Mouse (Mus musculus) lung, postnatal 0 days (tissue): ENCODE measurements at regions not wholly inside any gene's neighbourhood (a gene's known extent, or its start where the extent isn't known, plus 50 kb on each side); places are given as distances from the start of the nearest gene placed in this dataset.

ENCODE experiments used
- ATAC-seq: fragments of 200-750 bp; cut with Nextera tagmentation; 2 replicates; pipeline ENCODE4 v1.8.0; 2017; ENCODE audit warnings: moderate library complexity
- DNase-seq: peaks from one replicate; pipeline ENCODE4 v3.0.0-alpha.2; 2016; ENCODE audit warnings: low spot score
- H3K27ac ChIP-seq: fragments of 300-500 bp; sonication (generic); 2 replicates; pipeline ENCODE4 v1.5.1; 2014; ENCODE audit warnings: antibody characterized with exemption, mild to moderate bottlenecking, low read length, mixed read lengths
- H3K27me3 ChIP-seq: fragments of 300-500 bp; sonication (generic); replicated peaks from 2 replicates; pipeline ENCODE4 v1.6.1; 2014; ENCODE audit warnings: low read length, mixed read lengths; ENCODE audit not compliant: insufficient read depth
- H3K36me3 ChIP-seq: fragments of 300-500 bp; sonication (generic); 2 replicates; pipeline ENCODE4 v1.6.1; 2014; ENCODE audit warnings: low read length, mixed read lengths; ENCODE audit not compliant: insufficient read depth
- H3K4me1 ChIP-seq: fragments of 300-500 bp; sonication (generic); 2 replicates; pipeline ENCODE4 v1.6.1; 2014; ENCODE audit warnings: antibody characterized with exemption, low read depth, low read length, mixed read lengths; ENCODE audit not compliant: insufficient read depth
- H3K4me2 ChIP-seq: fragments of 300-500 bp; sonication (generic); replicated peaks from 2 replicates; pipeline ENCODE4 v1.6.1; 2014; ENCODE audit warnings: low read depth, mild to moderate bottlenecking, low read length, moderate library complexity, mixed read lengths
- H3K4me3 ChIP-seq: fragments of 300-500 bp; sonication (generic); 2 replicates; pipeline ENCODE4 v1.5.1; 2014; ENCODE audit warnings: low read depth, low read length
- H3K9ac ChIP-seq: fragments of 300-500 bp; sonication (generic); replicated peaks from 2 replicates; pipeline ENCODE4 v1.6.1; 2014; ENCODE audit warnings: low read depth, mild to moderate bottlenecking
- H3K9me3 ChIP-seq: fragments of 300-500 bp; sonication (generic); 2 replicates; pipeline ENCODE4 v1.6.1; 2016; ENCODE audit warnings: low read length, mixed read lengths
- CTCF ChIP-seq: IDR thresholded peaks from 2 replicates; pipeline ENCODE4 v1.5.1; 2016; ENCODE audit warnings: antibody characterized with exemption, mild to moderate bottlenecking
- EP300 ChIP-seq: IDR thresholded peaks from 2 replicates; pipeline ENCODE4 v1.6.1; 2016; ENCODE audit warnings: antibody characterized with exemption, mild to moderate bottlenecking, control low read depth
- WGBS: fragments of 180-500 bp; shearing (Covaris S2); extraction: QIAGEN DNeasy Blood & Tissue Kit; methylation state at CpG from one replicate; pipeline ENCODE4 v1.1.7; 2014; 5-methylcytosine and 5-hydroxymethylcytosine counted together

GRCm38 (mm10) chr19:27513535-27513934 lies 83.9 kb upstream of the Pum3 start:
- Histone ChIP-seq H3K4me1 (no peaks in the 10 kb centered on the region), H3K27ac (no peak overlapping the region), H3K9ac (no peak overlapping the region), H3K9me3 (no peaks in the 10 kb centered on the region), H3K36me3 (no peaks in the 10 kb centered on the region), H3K27me3 (no peaks in the 10 kb centered on the region), H3K4me2 (no peak overlapping the region), H3K4me3 (no peak overlapping the region)
- DNase-seq (peak; percentile 32), ATAC-seq (no peak; the same call in 1 of the 2 replicates)
- TF ChIP-seq EP300 (no peak), CTCF (no peak)
- WGBS = 39% methylated on average over 1 of the region's 1 CpGs

- H3K4me2 ChIP-seq = no peak overlapping the region
- no peak overlapping the region for H3K9ac ChIP-seq
- DNase-seq (no peak), ATAC-seq (no peak)
- 18% methylated on average over 6 of the region's 6 CpGs for WGBS
- TF ChIP-seq EP300 (no peak), CTCF (no peak)
- H3K36me3 ChIP-seq = no peaks in the 10 kb centered on the region
- no peaks in the 10 kb centered on the region for H3K27me3 ChIP-seq
- H3K4me3 ChIP-seq = no peak overlapping the region
- H3K9me3 ChIP-seq = no peaks in the 10 kb centered on the region
- no peak overlapping the region for H3K27ac ChIP-seq
- H3K4me1 ChIP-seq = no peaks in the 10 kb centered on the region
Observed at GRCm38 (mm10) chr19:27511340-27511739, 81.7 kb upstream of the Pum3 start.

DNA sequence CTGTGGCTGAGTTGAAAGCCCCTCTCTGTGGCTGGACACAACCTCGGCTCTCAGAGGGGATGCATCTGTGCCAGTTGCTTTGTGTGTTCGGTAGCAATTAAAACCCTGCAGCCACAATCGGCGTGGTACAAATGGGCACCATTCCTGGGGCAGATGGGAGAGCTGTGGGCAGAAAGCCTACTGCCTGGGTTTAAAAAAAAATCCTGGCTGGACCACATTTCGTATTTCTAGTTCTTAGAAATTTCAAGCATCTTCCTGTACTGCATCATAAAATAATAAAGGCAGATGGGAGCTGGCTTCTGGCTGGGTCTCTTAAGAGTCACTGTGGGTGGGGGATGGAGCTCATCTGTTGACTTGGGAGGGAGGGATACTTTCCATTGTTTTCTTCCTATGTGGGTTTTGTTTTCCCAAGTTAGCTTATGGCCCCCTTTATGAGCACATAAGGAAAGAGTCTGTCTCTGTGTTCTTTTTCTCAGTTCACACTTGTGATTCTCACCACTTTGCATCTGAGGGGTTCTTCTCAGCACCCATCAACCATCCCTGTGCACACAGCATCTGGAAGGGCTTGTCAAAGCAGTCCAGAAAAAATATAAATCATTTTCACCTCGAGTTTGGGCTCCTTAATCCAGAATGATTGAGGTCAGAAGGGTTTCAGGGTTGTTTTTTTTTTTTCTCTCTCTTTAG lies 80.5 kb upstream of the Pum3 start:
- H3K4me2 ChIP-seq = no peak overlapping the region
- H3K9me3 ChIP-seq = no peaks in the 10 kb centered on the region
- no peaks in the 10 kb centered on the region for H3K27me3 ChIP-seq
- no peak overlapping the region for H3K4me3 ChIP-seq
- H3K36me3 ChIP-seq = no peaks in the 10 kb centered on the region
- ATAC-seq (no peak), DNase-seq (no peak)
- H3K9ac ChIP-seq = no peak overlapping the region
- TF ChIP-seq EP300 = no peak
- no peak for TF ChIP-seq CTCF
- H3K4me1 ChIP-seq = no peaks in the 10 kb centered on the region
- 68% methylated on average over 6 of the region's 6 CpGs for WGBS
- no peak overlapping the region for H3K27ac ChIP-seq

GRCm38 (mm10) chr19:27498278-27498677 lies 68.7 kb upstream of the Pum3 start:
- TF ChIP-seq EP300 (no peak), CTCF (no peak)
- Histone ChIP-seq H3K36me3 (no peaks in the 10 kb centered on the region), H3K9me3 (no peaks in the 10 kb centered on the region), H3K4me2 (no peak overlapping the region), H3K27ac (no peak overlapping the region), H3K9ac (no peak overlapping the region), H3K27me3 (no peaks in the 10 kb centered on the region), H3K4me1 (no peaks in the 10 kb centered on the region), H3K4me3 (no peak overlapping the region)
- ATAC-seq = no peak
- WGBS = 76% methylated on average over 4 of the region's 4 CpGs
- DNase-seq = no peak

DNA sequence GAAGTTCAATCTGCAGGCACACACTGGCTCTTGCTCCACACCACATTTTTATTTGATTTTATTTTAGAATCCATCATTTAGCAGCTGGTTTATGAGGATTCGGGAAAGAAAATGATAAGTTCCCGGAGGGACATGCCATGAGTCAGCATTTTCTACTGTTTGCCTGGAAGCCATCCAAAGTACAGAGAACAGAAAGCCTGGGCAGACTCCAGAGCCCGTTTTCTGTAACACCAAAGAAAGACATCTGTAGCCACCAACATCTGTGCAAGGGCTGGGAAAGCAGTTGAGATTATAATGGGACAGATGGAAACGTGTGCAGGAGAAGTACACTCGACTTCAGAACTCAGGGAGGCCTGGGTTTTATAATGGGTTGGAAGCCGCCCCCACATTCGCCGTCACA lies 62.8 kb upstream of the Pum3 start:
- Histone ChIP-seq H3K4me1 (no peaks in the 10 kb centered on the region), H3K9me3 (no peaks in the 10 kb centered on the region), H3K4me2 (no peak overlapping the region), H3K9ac (no peak overlapping the region), H3K27ac (no peak overlapping the region), H3K4me3 (no peak overlapping the region), H3K27me3 (no peaks in the 10 kb centered on the region), H3K36me3 (no peaks in the 10 kb centered on the region)
- TF ChIP-seq EP300 = no peak
- no peak for TF ChIP-seq CTCF
- ATAC-seq (no peak), DNase-seq (peak; percentile 42)
- 75% methylated on average over 8 of the region's 8 CpGs for WGBS

DNA sequence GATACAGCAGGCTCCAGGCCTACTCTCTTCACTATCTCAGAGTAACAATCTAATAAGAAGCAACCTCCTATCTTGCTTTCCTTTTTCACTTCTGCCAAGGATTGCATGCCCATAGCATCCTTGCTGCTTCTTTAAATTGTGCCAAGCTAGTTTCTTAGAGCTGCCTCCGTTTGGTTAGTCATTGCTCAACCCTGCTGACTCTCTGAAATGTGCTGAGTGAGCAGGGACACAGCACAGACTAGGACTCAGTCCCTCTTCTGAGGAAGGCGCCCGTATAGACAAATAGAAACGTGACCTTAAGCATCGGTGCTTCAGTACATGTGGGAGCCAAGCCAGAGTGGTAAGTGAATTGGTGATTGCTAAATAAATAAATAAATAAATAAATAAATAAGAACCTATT lies 62.2 kb upstream of the Pum3 start:
- DNase-seq (no peak), ATAC-seq (no peak)
- TF ChIP-seq CTCF (no peak), EP300 (no peak)
- H3K9ac ChIP-seq = no peak overlapping the region
- no peaks in the 10 kb centered on the region for H3K4me1 ChIP-seq
- H3K27me3 ChIP-seq = no peaks in the 10 kb centered on the region
- H3K4me3 ChIP-seq = no peak overlapping the region
- no peaks in the 10 kb centered on the region for H3K9me3 ChIP-seq
- WGBS = 68% methylated on average over 5 of the region's 5 CpGs
- H3K27ac ChIP-seq = no peak overlapping the region
- H3K36me3 ChIP-seq = no peaks in the 10 kb centered on the region
- H3K4me2 ChIP-seq = no peak overlapping the region

DNA sequence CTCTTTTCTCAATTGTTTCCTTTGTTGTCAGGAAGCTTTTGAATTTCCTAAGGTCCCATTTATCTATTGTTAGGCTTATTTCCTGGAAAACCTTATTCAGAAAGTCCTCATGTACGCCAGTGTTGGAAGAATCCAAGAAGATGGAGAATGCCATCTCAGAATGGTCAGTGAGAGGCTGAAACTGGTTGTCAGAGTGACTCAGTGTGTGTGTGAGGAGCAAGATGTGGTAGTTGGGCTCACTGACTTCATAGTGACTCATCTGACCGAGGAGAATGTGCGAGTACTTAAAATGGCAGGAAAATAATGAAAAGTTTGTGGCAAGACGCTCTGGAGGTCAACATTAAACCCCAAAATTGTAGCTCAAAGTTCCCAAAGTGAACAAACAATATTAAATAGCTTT lies 59.4 kb upstream of the Pum3 start:
- TF ChIP-seq EP300 (no peak), CTCF (no peak)
- 78% methylated on average over 4 of the region's 4 CpGs for WGBS
- H3K27ac ChIP-seq = no peak overlapping the region
- H3K9ac ChIP-seq = no peak overlapping the region
- no peak overlapping the region for H3K4me3 ChIP-seq
- H3K27me3 ChIP-seq = no peaks in the 10 kb centered on the region
- H3K36me3 ChIP-seq = no peaks in the 10 kb centered on the region
- no peaks in the 10 kb centered on the region for H3K9me3 ChIP-seq
- H3K4me2 ChIP-seq = no peak overlapping the region
- H3K4me1 ChIP-seq = no peaks in the 10 kb centered on the region
- ATAC-seq (no peak), DNase-seq (no peak)
